Mouse (Mus musculus) testis, adult 2 months (tissue): ENCODE measurements around the gene Pde11a. TPM values are rescaled to one million over a fixed set of nuclear protein-coding genes. Genes with fewer than 3 reads are reported as not detected.

ENCODE experiments used
- H3K27ac ChIP-seq: fragments of 200-500 bp; 2 replicates; pipeline ENCODE4 v1.5.1; 2012; ENCODE audit warnings: low read depth, low read length; ENCODE audit not compliant: control insufficient read depth, insufficient read depth
- H3K27me3 ChIP-seq: fragments of 200-500 bp; 2 replicates; pipeline ENCODE4 v1.6.1; 2012; ENCODE audit warnings: mild to moderate bottlenecking, low read length, moderate library complexity; ENCODE audit not compliant: control insufficient read depth, insufficient read depth
- H3K36me3 ChIP-seq: fragments of 200-500 bp; 2 replicates; pipeline ENCODE4 v1.6.1; 2012; ENCODE audit warnings: mild to moderate bottlenecking, low read length; ENCODE audit not compliant: control insufficient read depth, insufficient read depth
- H3K4me1 ChIP-seq: fragments of 200-500 bp; 2 replicates; pipeline ENCODE4 v1.6.1; 2012; ENCODE audit warnings: low read length; ENCODE audit not compliant: control insufficient read depth, insufficient read depth
- H3K4me3 ChIP-seq: fragments of 200-500 bp; 2 replicates; pipeline ENCODE4 v1.5.1; 2012; ENCODE audit warnings: low read depth, mild to moderate bottlenecking, low read length, moderate library complexity, mixed read lengths; ENCODE audit not compliant: control insufficient read depth
- CTCF ChIP-seq: fragments of 200-500 bp; IDR thresholded peaks from 2 replicates; pipeline ENCODE4 v1.5.1; 2012; ENCODE audit warnings: low read depth, mild to moderate bottlenecking, inconsistent platforms, low read length, moderate library complexity; ENCODE audit not compliant: control insufficient read depth, insufficient read depth, insufficient replicate concordance
- POLR2A ChIP-seq: fragments of 200-500 bp; IDR thresholded peaks from 2 replicates; pipeline ENCODE4 v1.6.1; 2012; ENCODE audit warnings: low read depth, mild to moderate bottlenecking, inconsistent platforms, low read length, moderate library complexity; ENCODE audit not compliant: control insufficient read depth
- polyA plus RNA-seq: library from polyadenylated mRNA; depleted of rRNA; stranded (reverse); fragments of >200 nt; gene quantifications from 2 replicates; pipeline ENCODE4 v1.2.3, GENCODE M21; 2012

The Pde11a gene
- polyA plus RNA-seq, 1 experiment, result 0.53 TPM

- TF ChIP-seq POLR2A (no peak), CTCF (no peak)
- H3K36me3 ChIP-seq, result no peaks in the 10 kb centered on the region
- H3K4me3 ChIP-seq, result no peak overlapping the region
- no peaks in the 10 kb centered on the region for H3K27me3 ChIP-seq
- no peaks in the 10 kb centered on the region for H3K4me1 ChIP-seq
- no peak overlapping the region for H3K27ac ChIP-seq
Measured at GRCm38 (mm10) chr2:76076838-76077237, 261.7 kb downstream of the Pde11a start.

GRCm38 (mm10) chr2:76076047-76076446 lies 262.5 kb downstream of the Pde11a start:
- TF ChIP-seq CTCF, result no peak
- no peak for TF ChIP-seq POLR2A
- Histone ChIP-seq H3K4me3 (no peak overlapping the region), H3K27ac (no peak overlapping the region), H3K4me1 (no peaks in the 10 kb centered on the region), H3K36me3 (no peaks in the 10 kb centered on the region), H3K27me3 (no peaks in the 10 kb centered on the region)

- Histone ChIP-seq H3K27me3 (no peaks in the 10 kb centered on the region), H3K36me3 (no peaks in the 10 kb centered on the region), H3K4me1 (peaks cover 4% of the 10 kb centered on the region; the same call in 1 of the 2 replicates), H3K4me3 (no peak overlapping the region), H3K27ac (no peak overlapping the region)
- TF ChIP-seq POLR2A, result no peak
- TF ChIP-seq CTCF, result no peak
Measured at GRCm38 (mm10) chr2:76073079-76073478, 265.5 kb downstream of the Pde11a start.

GRCm38 (mm10) chr2:76070432-76071306 lies 267.9 kb downstream of the Pde11a start:
- TF ChIP-seq CTCF, result peak; percentile 41; the same call in 1 of the 2 replicates
- no peak for TF ChIP-seq POLR2A
- Histone ChIP-seq H3K27ac (no peak overlapping the region), H3K36me3 (no peaks in the 10 kb centered on the region), H3K4me1 (peaks cover 4% of the 10 kb centered on the region; the same call in 1 of the 2 replicates), H3K27me3 (no peaks in the 10 kb centered on the region), H3K4me3 (peak overlapping the region; percentile 57)

GRCm38 (mm10) chr2:76069238-76069637 lies 269.3 kb downstream of the Pde11a start:
- Histone ChIP-seq H3K36me3 (no peaks in the 10 kb centered on the region), H3K27me3 (no peaks in the 10 kb centered on the region), H3K4me1 (peaks cover 4% of the 10 kb centered on the region; the same call in 1 of the 2 replicates), H3K27ac (no peak overlapping the region), H3K4me3 (no peak overlapping the region)
- TF ChIP-seq POLR2A (no peak), CTCF (no peak)

- Histone ChIP-seq H3K27ac (no peak overlapping the region), H3K27me3 (no peaks in the 10 kb centered on the region), H3K4me3 (no peak overlapping the region), H3K4me1 (peaks cover 4% of the 10 kb centered on the region; the same call in 1 of the 2 replicates), H3K36me3 (no peaks in the 10 kb centered on the region)
- TF ChIP-seq CTCF, result no peak
- TF ChIP-seq POLR2A, result no peak
Measured at GRCm38 (mm10) chr2:76068155-76068554, 270.4 kb downstream of the Pde11a start.

GRCm38 (mm10) chr2:76067144-76067543 lies 271.4 kb downstream of the Pde11a start:
- no peak for TF ChIP-seq CTCF
- TF ChIP-seq POLR2A, result no peak
- H3K27me3 ChIP-seq, result no peaks in the 10 kb centered on the region
- H3K4me3 ChIP-seq, result no peak overlapping the region
- peaks cover 4% of the 10 kb centered on the region; the same call in 1 of the 2 replicates for H3K4me1 ChIP-seq
- H3K36me3 ChIP-seq, result no peaks in the 10 kb centered on the region
- H3K27ac ChIP-seq, result no peak overlapping the region
